Mouse (Mus musculus): ENCODE results near the gene Nktr. TPM values are rescaled to one million over a fixed set of nuclear protein-coding genes. Genes with fewer than 3 reads are reported as not detected.

Nktr gene
- polyA plus RNA-seq, 1 experiment from 2014 or later = 88.1 TPM

DNA sequence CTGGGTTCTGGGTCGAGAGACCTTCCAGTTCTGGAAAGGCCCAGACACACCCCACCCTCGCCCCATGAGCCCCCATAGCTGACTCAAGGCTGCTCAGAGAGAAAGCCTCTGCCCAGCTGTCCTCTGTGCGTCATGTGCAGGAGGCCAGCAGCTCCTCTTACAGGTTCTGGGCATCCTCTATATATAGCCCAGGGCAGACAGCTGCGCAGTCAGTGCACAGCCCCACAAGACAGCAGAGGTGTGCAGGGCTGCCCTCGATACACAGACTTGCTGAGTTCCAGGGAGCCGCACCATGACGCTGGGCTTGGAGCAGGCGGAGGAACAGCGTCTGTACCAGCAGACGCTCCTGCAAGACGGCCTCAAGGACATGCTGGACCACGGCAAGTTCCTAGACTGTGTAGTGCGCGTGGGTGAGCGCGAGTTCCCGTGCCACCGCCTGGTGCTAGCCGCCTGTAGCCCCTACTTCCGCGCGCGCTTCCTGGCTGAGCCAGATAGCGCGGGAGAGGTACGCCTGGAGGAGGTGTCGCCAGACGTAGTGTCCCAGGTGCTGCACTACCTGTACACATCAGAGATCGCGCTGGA is 58.6 kb downstream of the Nktr start, which contains the start of gene Klhl40:
Gene Klhl40 (plus strand): TSS at position 124 of the 582 bp plus-strand sequence.
- ATAC-seq (ENCODE audit: insufficient number of reproducible peaks, insufficient read depth, low FRiP score, low read depth) = no peak
- WGBS = 16% methylated on average over 30 of the region's 30 CpGs

DNA sequence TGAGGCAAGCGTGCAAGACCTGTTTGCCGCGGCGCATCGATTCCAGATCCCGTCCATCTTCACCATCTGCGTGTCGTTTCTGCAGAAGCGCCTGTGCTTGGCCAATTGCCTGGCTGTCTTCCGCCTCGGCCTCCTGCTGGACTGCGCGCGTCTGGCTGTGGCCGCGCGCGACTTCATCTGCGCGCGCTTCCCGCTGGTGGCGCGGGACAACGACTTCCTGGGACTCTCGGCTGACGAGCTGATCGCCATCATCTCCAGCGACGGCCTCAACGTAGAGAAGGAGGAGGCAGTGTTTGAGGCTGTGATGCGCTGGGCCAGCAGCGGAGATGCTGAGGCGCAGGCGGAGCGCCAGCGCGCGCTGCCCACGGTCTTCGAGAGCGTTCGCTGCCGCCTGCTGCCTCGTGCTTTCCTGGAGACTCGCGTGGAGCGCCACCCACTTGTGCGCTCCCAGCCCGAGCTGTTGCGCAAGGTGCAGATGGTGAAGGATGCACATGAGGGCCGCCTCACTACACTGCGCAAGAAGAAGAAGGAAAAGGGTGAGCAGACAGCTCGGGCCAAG is 59.2 kb downstream of the Nktr start:
- WGBS = 14% methylated on average over 53 of the region's 54 CpGs
- H3K27me3 ChIP-seq (ENCODE audit: control insufficient read depth, insufficient read depth, low read length) = peaks cover 21% of the 10 kb centered on the region
- H3K9ac ChIP-seq (replicated peaks; ENCODE audit: low read depth, low read length) = 0 out of 2 replicates have a peak overlapping the region, but pooled peaks have one; percentile 6
- peak overlapping the region; percentile 29 for H3K4me3 ChIP-seq (ENCODE audit: low read depth, low read length)
- no peaks in the 10 kb centered on the region for H3K9me3 ChIP-seq (ENCODE audit: control insufficient read depth, low read depth, low read length)
- peak overlapping the region; percentile 54 for H3K4me2 ChIP-seq (replicated peaks; ENCODE audit: low read depth, low read length)
- H3K36me3 ChIP-seq (ENCODE audit: control insufficient read depth, insufficient read depth, low read length) = no peaks in the 10 kb centered on the region
- no peak; the same call in 1 of the 2 replicates for ATAC-seq (ENCODE audit: insufficient number of reproducible peaks, insufficient read depth, low FRiP score, low read depth)
- no peak overlapping the region for H3K27ac ChIP-seq (ENCODE audit: low read length)
- peaks cover 6% of the 10 kb centered on the region; the same call in 1 of the 2 replicates for H3K4me1 ChIP-seq (ENCODE audit: control insufficient read depth, insufficient read depth, low read length)

More for the DNA sequence above, 58.6 kb downstream of the Nktr start, which contains the start of gene Klhl40:
- peaks cover 21% of the 10 kb centered on the region for H3K27me3 ChIP-seq (ENCODE audit: control insufficient read depth, insufficient read depth, low read length)
- H3K4me3 ChIP-seq (ENCODE audit: low read depth, low read length) = peak within 1 kb of the TSS; percentile 29
- H3K4me2 ChIP-seq (replicated peaks; ENCODE audit: low read depth, low read length) = peak within 1 kb of the TSS; percentile 54
- H3K4me1 ChIP-seq (ENCODE audit: control insufficient read depth, insufficient read depth, low read length) = peaks cover 6% of the 10 kb centered on the region; the same call in 1 of the 2 replicates
- H3K9ac ChIP-seq (replicated peaks; ENCODE audit: low read depth, low read length) = 0 out of 2 replicates have a peak within 1 kb of the TSS, but pooled peaks have one; percentile 6
- H3K27ac ChIP-seq (ENCODE audit: low read length) = no peak within 1 kb of the TSS
- no peaks in the 10 kb centered on the region for H3K9me3 ChIP-seq (ENCODE audit: control insufficient read depth, low read depth, low read length)
- H3K36me3 ChIP-seq (ENCODE audit: control insufficient read depth, insufficient read depth, low read length) = no peaks in the 10 kb centered on the region

DNA sequence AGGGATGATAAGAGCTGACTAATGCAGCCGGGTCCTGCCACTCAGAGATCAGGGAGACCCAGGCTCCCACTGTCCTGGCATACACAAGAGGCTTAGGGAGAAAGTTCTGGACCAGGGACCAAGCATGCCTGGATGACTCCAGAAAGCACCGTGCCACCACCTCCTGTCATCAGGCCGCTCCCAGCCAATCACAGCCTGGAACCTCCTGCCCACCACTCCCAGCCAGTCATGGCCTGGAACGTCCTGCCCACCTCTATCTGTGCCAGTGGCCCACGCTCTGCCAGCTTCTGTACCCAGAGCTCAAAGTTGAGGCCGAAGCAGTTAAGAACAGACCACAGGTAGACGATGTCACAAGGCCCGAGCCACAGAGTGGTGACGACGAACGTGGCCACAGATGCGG is 65.8 kb downstream of the Nktr start:
- no peaks in the 10 kb centered on the region for H3K27me3 ChIP-seq (ENCODE audit: control insufficient read depth, insufficient read depth, low read length)
- H3K4me3 ChIP-seq (ENCODE audit: low read depth, low read length) = no peak overlapping the region
- no peaks in the 10 kb centered on the region for H3K9me3 ChIP-seq (ENCODE audit: control insufficient read depth, low read depth, low read length)
- no peak overlapping the region for H3K9ac ChIP-seq (replicated peaks; ENCODE audit: low read depth, low read length)
- H3K36me3 ChIP-seq (ENCODE audit: control insufficient read depth, insufficient read depth, low read length) = no peaks in the 10 kb centered on the region
- no peak for ATAC-seq (ENCODE audit: insufficient number of reproducible peaks, insufficient read depth, low FRiP score, low read depth)
- H3K27ac ChIP-seq (ENCODE audit: low read length) = no peak overlapping the region
- WGBS = 86% methylated on average over 12 of the region's 12 CpGs
- H3K4me1 ChIP-seq (ENCODE audit: control insufficient read depth, insufficient read depth, low read length) = no peaks in the 10 kb centered on the region
- no peak overlapping the region for H3K4me2 ChIP-seq (replicated peaks; ENCODE audit: low read depth, low read length)

DNA sequence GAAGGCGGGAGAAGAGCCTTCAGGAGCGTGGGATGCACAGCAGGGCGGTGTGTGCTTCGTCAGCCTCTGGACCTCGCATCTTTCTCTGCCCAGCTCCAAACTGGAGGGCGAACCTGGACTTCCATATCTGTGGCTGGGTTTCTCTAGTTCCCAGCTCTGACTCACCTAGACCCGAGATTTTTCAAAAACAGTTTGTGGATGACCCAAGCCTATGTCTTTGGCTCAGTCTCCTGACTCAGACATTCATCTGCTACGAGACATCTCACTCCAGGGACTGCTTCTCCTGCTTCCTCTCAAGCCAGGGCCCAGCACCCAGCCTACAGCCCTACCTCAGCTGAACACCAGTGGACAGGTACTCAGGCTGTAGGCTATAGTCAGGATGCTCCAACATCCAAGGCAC is 66.3 kb downstream of the Nktr start:
- no peaks in the 10 kb centered on the region for H3K27me3 ChIP-seq (ENCODE audit: control insufficient read depth, insufficient read depth, low read length)
- 76% methylated on average over 8 of the region's 8 CpGs for WGBS
- ATAC-seq (ENCODE audit: insufficient number of reproducible peaks, insufficient read depth, low FRiP score, low read depth) = no peak
- H3K36me3 ChIP-seq (ENCODE audit: control insufficient read depth, insufficient read depth, low read length) = no peaks in the 10 kb centered on the region
- H3K27ac ChIP-seq (ENCODE audit: low read length) = no peak overlapping the region
- no peak overlapping the region for H3K9ac ChIP-seq (replicated peaks; ENCODE audit: low read depth, low read length)
- no peaks in the 10 kb centered on the region for H3K4me1 ChIP-seq (ENCODE audit: control insufficient read depth, insufficient read depth, low read length)
- H3K4me2 ChIP-seq (replicated peaks; ENCODE audit: low read depth, low read length) = no peak overlapping the region
- no peaks in the 10 kb centered on the region for H3K9me3 ChIP-seq (ENCODE audit: control insufficient read depth, low read depth, low read length)
- no peak overlapping the region for H3K4me3 ChIP-seq (ENCODE audit: low read depth, low read length)

DNA sequence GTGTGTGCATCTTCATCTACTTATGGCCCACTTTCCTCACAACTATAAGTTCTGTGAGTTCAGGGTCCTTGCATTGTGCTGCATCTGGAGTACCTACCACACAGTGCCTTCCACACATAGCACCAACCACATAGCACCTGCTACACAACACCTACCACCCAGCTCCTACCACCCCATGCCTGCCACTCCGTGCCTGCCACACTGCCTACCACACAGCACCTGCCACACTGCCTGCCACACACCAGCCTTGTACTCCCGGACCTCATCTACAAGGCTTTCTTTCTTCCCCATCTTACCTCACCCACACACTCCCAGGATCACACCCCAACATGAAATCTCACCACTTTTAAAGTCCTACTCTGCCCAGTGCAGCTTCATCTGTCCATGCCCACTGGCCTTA is 67.4 kb downstream of the Nktr start:
- ATAC-seq (ENCODE audit: insufficient number of reproducible peaks, insufficient read depth, low FRiP score, low read depth) = no peak
- Histone ChIP-seq H3K27me3 (ENCODE audit: control insufficient read depth, insufficient read depth, low read length) (no peaks in the 10 kb centered on the region), H3K4me1 (ENCODE audit: control insufficient read depth, insufficient read depth, low read length) (no peaks in the 10 kb centered on the region), H3K4me3 (ENCODE audit: low read depth, low read length) (no peak overlapping the region), H3K9me3 (ENCODE audit: control insufficient read depth, low read depth, low read length) (no peaks in the 10 kb centered on the region), H3K9ac (replicated peaks; ENCODE audit: low read depth, low read length) (no peak overlapping the region), H3K27ac (ENCODE audit: low read length) (no peak overlapping the region), H3K4me2 (replicated peaks; ENCODE audit: low read depth, low read length) (no peak overlapping the region), H3K36me3 (ENCODE audit: control insufficient read depth, insufficient read depth, low read length) (no peaks in the 10 kb centered on the region)
- WGBS = 82% methylated on average over 2 of the region's 2 CpGs

DNA sequence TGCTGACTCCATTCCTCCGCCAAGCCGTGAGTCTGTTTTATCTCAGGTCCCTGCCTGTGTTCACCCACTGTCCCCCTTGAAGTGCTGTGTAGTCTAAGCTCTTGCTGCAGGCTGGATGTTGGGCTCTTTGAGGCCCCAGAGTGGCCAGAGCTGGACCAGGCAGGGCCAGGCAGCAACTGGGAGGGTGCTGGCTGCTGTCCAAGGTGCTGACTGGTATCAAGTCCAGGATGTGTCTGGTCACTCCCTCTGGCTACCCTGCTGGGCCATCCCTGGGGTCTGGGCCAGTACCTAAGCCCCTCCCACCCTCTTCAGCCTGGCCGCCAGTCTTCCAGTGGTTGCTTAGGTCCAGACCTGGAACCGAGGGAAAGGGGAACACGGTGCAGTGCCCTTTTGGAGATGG is 72.2 kb downstream of the Nktr start:
- Histone ChIP-seq H3K4me2 (replicated peaks; ENCODE audit: low read depth, low read length) (no peak overlapping the region), H3K27me3 (ENCODE audit: control insufficient read depth, insufficient read depth, low read length) (no peaks in the 10 kb centered on the region), H3K36me3 (ENCODE audit: control insufficient read depth, insufficient read depth, low read length) (no peaks in the 10 kb centered on the region), H3K4me1 (ENCODE audit: control insufficient read depth, insufficient read depth, low read length) (no peaks in the 10 kb centered on the region; the same call in 1 of the 2 replicates), H3K27ac (ENCODE audit: low read length) (no peak overlapping the region), H3K9ac (replicated peaks; ENCODE audit: low read depth, low read length) (no peak overlapping the region), H3K9me3 (ENCODE audit: control insufficient read depth, low read depth, low read length) (no peaks in the 10 kb centered on the region), H3K4me3 (ENCODE audit: low read depth, low read length) (no peak overlapping the region)
- 9% methylated on average over 5 of the region's 5 CpGs for WGBS
- 0 out of 2 replicates have a peak, but pooled peaks have one; percentile 38 for ATAC-seq (ENCODE audit: insufficient number of reproducible peaks, insufficient read depth, low FRiP score, low read depth)

DNA sequence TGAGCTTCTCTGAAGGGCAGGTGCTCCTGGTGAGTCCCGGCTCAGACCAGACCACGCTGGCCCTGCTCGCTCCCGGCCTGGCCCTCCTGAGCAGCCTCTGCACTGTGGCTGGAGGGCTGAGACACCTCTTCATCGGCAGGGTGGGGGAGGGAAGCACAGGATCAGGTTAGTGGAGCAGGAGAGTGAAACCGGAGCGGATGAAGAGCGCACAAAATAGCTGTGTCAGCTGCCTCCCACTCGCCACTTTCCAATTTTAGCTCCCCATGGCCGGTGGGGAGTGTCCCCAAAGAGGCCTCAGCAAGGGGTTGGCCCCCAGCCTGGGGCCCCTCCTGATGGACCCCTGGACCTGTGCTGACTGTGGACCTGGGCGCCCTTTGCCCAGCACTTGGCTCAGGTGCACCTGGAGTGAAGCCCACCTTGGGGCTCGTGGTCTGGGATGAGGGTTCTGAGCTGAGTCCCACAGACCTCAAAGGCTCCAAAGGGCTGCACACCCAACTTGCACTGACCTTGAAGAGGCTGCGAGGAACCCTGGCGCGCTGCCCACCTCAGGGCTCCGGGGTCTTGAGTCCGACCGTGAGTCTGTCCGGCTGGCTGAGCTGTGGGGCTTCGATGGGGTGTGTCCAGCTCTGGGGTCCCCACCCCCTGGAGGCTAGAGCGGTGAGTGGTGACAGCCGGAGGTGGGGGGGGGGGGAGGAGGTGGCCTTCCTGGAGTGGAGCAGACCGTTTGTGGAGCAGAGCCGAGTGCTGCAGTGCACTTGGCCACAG is 73.0 kb downstream of the Nktr start, which contains the start of gene Hhatl:
Gene Hhatl (minus strand): TSS at position 751 of the 765 bp plus-strand sequence.
- Histone ChIP-seq H3K36me3 (ENCODE audit: control insufficient read depth, insufficient read depth, low read length) (no peaks in the 10 kb centered on the region), H3K9me3 (ENCODE audit: control insufficient read depth, low read depth, low read length) (no peaks in the 10 kb centered on the region), H3K27ac (ENCODE audit: low read length) (no peak within 1 kb of the TSS), H3K27me3 (ENCODE audit: control insufficient read depth, insufficient read depth, low read length) (no peaks in the 10 kb centered on the region), H3K9ac (replicated peaks; ENCODE audit: low read depth, low read length) (no peak within 1 kb of the TSS), H3K4me3 (ENCODE audit: low read depth, low read length) (no peak within 1 kb of the TSS), H3K4me2 (replicated peaks; ENCODE audit: low read depth, low read length) (no peak within 1 kb of the TSS), H3K4me1 (ENCODE audit: control insufficient read depth, insufficient read depth, low read length) (no peaks in the 10 kb centered on the region; the same call in 1 of the 2 replicates)
- no peak for ATAC-seq (ENCODE audit: insufficient number of reproducible peaks, insufficient read depth, low FRiP score, low read depth)
- 43% methylated on average over 23 of the region's 24 CpGs for WGBS

DNA sequence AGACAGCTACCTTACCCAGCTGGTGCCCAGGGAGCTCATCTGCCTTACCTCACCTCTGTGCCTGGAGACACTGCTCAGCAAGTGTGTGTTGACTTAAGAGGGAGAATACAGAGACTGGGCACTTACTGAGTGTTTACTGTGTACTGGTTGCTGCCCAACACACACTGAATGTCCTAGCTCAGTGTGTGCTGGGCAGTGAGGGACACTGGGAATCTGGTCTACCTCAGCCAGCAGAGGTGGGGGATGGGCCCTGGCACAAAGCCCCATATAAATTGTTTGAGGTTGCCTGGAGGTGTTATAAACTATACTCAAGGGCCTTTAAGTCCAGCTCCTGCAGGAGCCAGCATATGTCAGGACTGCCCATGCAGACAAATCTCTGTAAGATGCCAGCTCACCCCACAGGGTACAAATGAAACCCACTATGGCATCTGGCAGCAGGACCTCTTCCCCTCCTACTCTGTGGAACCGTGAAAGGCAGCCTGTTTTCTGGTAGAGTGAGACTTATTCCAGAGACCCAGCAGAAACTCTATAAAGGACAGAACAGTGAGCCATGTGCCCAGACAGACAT is 76.1 kb downstream of the Nktr start:
- no peak overlapping the region for H3K9ac ChIP-seq (replicated peaks; ENCODE audit: low read depth, low read length)
- 60% methylated on average over 1 of the region's 1 CpGs for WGBS
- H3K36me3 ChIP-seq (ENCODE audit: control insufficient read depth, insufficient read depth, low read length) = no peaks in the 10 kb centered on the region
- no peaks in the 10 kb centered on the region for H3K9me3 ChIP-seq (ENCODE audit: control insufficient read depth, low read depth, low read length)
- no peak overlapping the region for H3K4me3 ChIP-seq (ENCODE audit: low read depth, low read length)
- H3K4me1 ChIP-seq (ENCODE audit: control insufficient read depth, insufficient read depth, low read length) = no peaks in the 10 kb centered on the region; the same call in 1 of the 2 replicates
- H3K27ac ChIP-seq (ENCODE audit: low read length) = no peak overlapping the region
- ATAC-seq (ENCODE audit: insufficient number of reproducible peaks, insufficient read depth, low FRiP score, low read depth) = no peak
- no peaks in the 10 kb centered on the region for H3K27me3 ChIP-seq (ENCODE audit: control insufficient read depth, insufficient read depth, low read length)
- no peak overlapping the region for H3K4me2 ChIP-seq (replicated peaks; ENCODE audit: low read depth, low read length)
